Mouse (Mus musculus) E14TG2a.4 (cell line): Measurements from ENCODE around the gene Hnrnpl.

Experiments
- CTCF ChIP-seq: conservative IDR thresholded peaks from 2 replicates; pipeline ENCODE4 v1.5.1; 2014; ENCODE audit warnings: low read length
- NANOG ChIP-seq: IDR thresholded peaks from 2 replicates; pipeline ENCODE4 v1.6.1; 2014; ENCODE audit warnings: borderline replicate concordance, low read length, mixed read lengths
- POU5F1 ChIP-seq: IDR thresholded peaks from 2 replicates; pipeline ENCODE4 v1.6.1; 2014; ENCODE audit warnings: low read length, borderline replicate concordance

DNA sequence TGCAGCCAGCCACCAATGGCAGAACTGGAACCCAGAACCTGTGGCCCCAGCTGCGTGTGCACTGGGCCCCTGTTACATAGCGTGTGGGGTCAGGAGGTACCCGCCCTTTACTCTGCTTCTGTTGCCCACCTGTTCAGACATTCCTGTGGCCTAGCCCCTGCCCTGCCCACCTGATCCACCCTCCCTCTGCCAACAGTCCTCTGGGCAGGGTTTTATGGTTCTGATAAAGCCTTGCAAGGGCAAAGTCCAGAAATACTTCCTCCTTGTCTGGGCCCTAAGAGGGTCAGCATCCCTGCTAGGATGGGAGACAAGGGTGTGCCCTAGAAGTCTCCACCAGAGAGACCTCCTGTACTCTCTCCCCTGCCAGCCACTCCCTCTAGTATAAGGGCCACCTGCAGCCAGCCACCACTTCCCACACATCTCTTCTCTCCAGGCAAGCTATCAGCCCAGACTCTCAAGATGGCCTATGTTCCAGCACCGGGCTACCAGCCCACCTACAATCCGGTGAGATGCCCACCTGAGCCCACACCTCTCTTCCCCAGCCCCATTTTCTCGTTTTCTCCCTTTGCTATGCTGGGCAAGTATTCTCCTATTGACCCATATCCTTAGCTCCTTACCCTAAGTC, 25.5 kb downstream of the Hnrnpl start, which contains the start of gene Lgals4:
- TF ChIP-seq CTCF, result no peak
- no peak for TF ChIP-seq POU5F1
- no peak for TF ChIP-seq NANOG
